Mouse (Mus musculus) 3T3-L1 (cell line): ENCODE results near the gene Pcmt1.

Experiments
- DNase-seq: peaks from one replicate; pipeline ENCODE4 v3.0.0-alpha.2; 2015; ENCODE audit warnings: low read depth, low spot score

The Pcmt1 gene

GRCm38 (mm10) chr10:7680731-7681301, at the start of gene Pcmt1, which contains the start of gene Lats1:
Pcmt1 (minus strand) TSS chr10:7681136.
Lats1 (plus strand) TSS chr10:7681214.
- DNase-seq: peak; percentile 60

GRCm38 (mm10) chr10:7727011-7727410, 46.1 kb upstream of the Pcmt1 start:
- peak; percentile 32 for DNase-seq

GRCm38 (mm10) chr10:7726501-7726812, 45.5 kb upstream of the Pcmt1 start:
- peak; percentile 28 for DNase-seq

- DNase-seq: peak; percentile 95
Observed at GRCm38 (mm10) chr10:7725751-7726500, 45.0 kb upstream of the Pcmt1 start, which contains the start of gene Katna1. Katna1 (plus strand) TSS chr10:7726000.

GRCm38 (mm10) chr10:7715056-7715455, 34.1 kb upstream of the Pcmt1 start:
- DNase-seq: no peak

- no peak for DNase-seq
Observed at GRCm38 (mm10) chr10:7712506-7712905, 31.6 kb upstream of the Pcmt1 start.

- DNase-seq: no peak
Observed at GRCm38 (mm10) chr10:7710121-7710520, 29.2 kb upstream of the Pcmt1 start.

GRCm38 (mm10) chr10:7702586-7702985, 21.6 kb upstream of the Pcmt1 start:
- DNase-seq: no peak

- DNase-seq: no peak
Observed at GRCm38 (mm10) chr10:7700120-7700519, 19.2 kb upstream of the Pcmt1 start.

- DNase-seq: peak; percentile 56
Observed at GRCm38 (mm10) chr10:7695286-7695685, 14.3 kb upstream of the Pcmt1 start.

GRCm38 (mm10) chr10:7686902-7687301, 6.0 kb upstream of the Pcmt1 start:
- no peak for DNase-seq

GRCm38 (mm10) chr10:7682249-7682648, 1.3 kb upstream of the Pcmt1 start:
- DNase-seq: peak; percentile 20

GRCm38 (mm10) chr10:7681343-7682025, 548 bp upstream of the Pcmt1 start:
- peak; percentile 83 for DNase-seq

- DNase-seq: peak; percentile 66
Observed at GRCm38 (mm10) chr10:7673673-7674072, 7.3 kb downstream of the Pcmt1 start.

- DNase-seq: peak; percentile 91
Observed at GRCm38 (mm10) chr10:7667342-7667802, 13.6 kb downstream of the Pcmt1 start, which contains the start of gene Nup43. Nup43 (plus strand) TSS chr10:7667503.

GRCm38 (mm10) chr10:7664889-7665288, 16.0 kb downstream of the Pcmt1 start:
- DNase-seq: no peak

- DNase-seq: no peak
Observed at GRCm38 (mm10) chr10:7664027-7664526, 16.9 kb downstream of the Pcmt1 start.

- DNase-seq: peak; percentile 75
Observed at GRCm38 (mm10) chr10:7663159-7664026, 17.5 kb downstream of the Pcmt1 start.

GRCm38 (mm10) chr10:7662471-7663141, 18.3 kb downstream of the Pcmt1 start:
- peak; percentile 61 for DNase-seq

GRCm38 (mm10) chr10:7651057-7651456, 29.9 kb downstream of the Pcmt1 start:
- no peak for DNase-seq

GRCm38 (mm10) chr10:7649059-7649458, 31.9 kb downstream of the Pcmt1 start:
- no peak for DNase-seq
